ENCODE assay signal across 9 mouse cellular contexts in the genomic region with DNA sequence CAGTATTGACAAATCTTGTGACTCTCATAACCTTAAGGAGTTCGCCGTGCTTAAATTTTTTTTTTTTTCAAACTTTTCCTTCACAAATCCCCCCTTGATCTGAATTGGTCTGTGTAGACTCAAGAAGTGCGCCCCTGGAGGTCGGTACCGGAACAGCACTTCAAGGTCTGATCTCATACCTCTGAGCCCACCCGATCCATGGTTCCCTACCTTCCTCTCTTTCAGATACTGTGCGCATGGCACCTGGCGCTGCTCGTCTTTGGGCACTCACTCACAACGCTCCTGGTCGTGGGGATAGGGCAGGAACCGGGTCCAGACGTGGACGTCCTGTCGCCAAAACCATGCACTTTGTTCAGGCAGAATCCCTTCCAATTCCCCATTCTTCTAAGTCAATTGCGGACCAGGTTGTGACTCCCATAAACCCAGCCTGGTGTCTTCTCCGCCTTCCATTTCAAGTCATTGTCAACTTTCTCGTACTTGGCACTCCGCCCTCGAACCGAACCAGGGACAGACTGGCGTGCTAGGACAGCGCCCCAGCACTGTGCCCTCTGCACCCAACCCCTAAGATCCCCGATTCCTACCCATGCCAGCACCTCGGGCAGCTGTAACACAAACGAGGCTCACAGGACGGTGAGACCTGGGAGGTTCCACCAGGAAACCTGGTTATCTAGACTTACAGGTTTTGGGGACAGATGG. TPM values are rescaled to one million over a fixed set of nuclear protein-coding genes. Genes with fewer than 3 reads are reported as not detected.
A peak's percentile ranks its signal among the peaks of the same experiment; 100 is the strongest.
DNase-seq lines count a peak whose midpoint lies in the region.
"Had no signal": no experiment of that assay in that cellular context is flagged by ENCODE, and none has a peak within 500 bp of the region (broad histone marks: within the 10 kb centered on the region; RNA-seq: fewer than 3 reads in every experiment).

No protein-coding gene starts in this region.

- peaks cover 12% of the 10 kb centered on the region for H3K4me1 ChIP-seq in forebrain, embryonic 10.5 days
- peaks cover 19% of the 10 kb centered on the region for H3K4me1 ChIP-seq in megakaryocyte, embryonic 14.5 days

- peak overlapping the region; percentile 42 for H3K4me3 ChIP-seq in forebrain, embryonic 10.5 days
- H3K4me3 ChIP-seq in megakaryocyte, embryonic 14.5 days (replicated peaks), result peak overlapping the region; percentile 81
- H3K4me3 ChIP-seq: myocyte had no signal

- WGBS in forebrain, embryonic 10.5 days, result 3% methylated on average over 27 of the region's 27 CpGs

- H3K27ac ChIP-seq in forebrain, embryonic 10.5 days, result no peak overlapping the region

- DNase-seq in adrenal gland, adult 18-20 months (ENCODE audit: low spot score in 2 of 2), result peak; percentile 38 to 62
- no peak for DNase-seq in adrenal gland, adult 8-10 months
- DNase-seq in c-Kit-positive CD71-negative TER-119-negative erythroid progenitor cells, embryonic 14.5 days (ENCODE audit: low read depth), result peak; percentile 60
- DNase-seq in forebrain, embryonic 10.5 days (ENCODE audit: extremely low spot score, low spot score), result peak; percentile 67
- DNase-seq in heart, postnatal 14 days, result peak; percentile 60 to 76
- peak; percentile 70 to 75 for DNase-seq in layer of hippocampus, postnatal 10 days (ENCODE audit: low spot score in 2 of 2)
- peak; percentile 84 for DNase-seq in right cerebral cortex, postnatal 4 days

- intact Hi-C loops in heart, postnatal 14 days (cut with DNase I), result no loop called here

- H3K36me3 ChIP-seq in forebrain, embryonic 10.5 days (replicated peaks), result no peaks in the 10 kb centered on the region
- H3K36me3 ChIP-seq in megakaryocyte, embryonic 14.5 days (replicated peaks; ENCODE audit: low read length), result no peaks in the 10 kb centered on the region

- no peaks in the 10 kb centered on the region for H3K9me3 ChIP-seq in forebrain, embryonic 10.5 days
- no peaks in the 10 kb centered on the region for H3K9me3 ChIP-seq in megakaryocyte, embryonic 14.5 days

- peaks cover 66% of the 10 kb centered on the region for H3K27me3 ChIP-seq in forebrain, embryonic 10.5 days (ENCODE audit: poor library complexity, severe bottlenecking)
- peaks cover 90% of the 10 kb centered on the region for H3K27me3 ChIP-seq in megakaryocyte, embryonic 14.5 days (replicated peaks)

RNA-seq across cellular contexts. Expression of gene Duoxa1, which starts 0.7 kb away (rescaled TPM):
- total RNA-seq in adrenal gland, adult 18-20 months (2021), result not detected
- total RNA-seq in adrenal gland, adult 8-10 months (2022), result under 1 TPM; 0.20 to 0.52 (median 0.32) TPM
- polyA plus RNA-seq in forebrain, embryonic 10.5 days (2016; fragmentation: Nextera tagmentation; extraction: Ambion mirVana), result not detected in 2 replicates
- under 1 TPM; 0.19 to 0.56 TPM for total RNA-seq in heart, postnatal 14 days (2021)
- not detected for total RNA-seq in layer of hippocampus, postnatal 10 days (2021)
- polyA plus RNA-seq in megakaryocyte, embryonic 14.5 days (2012; ENCODE audit: insufficient read depth, low replicate concordance), result not detected in 2 replicates

RNA-seq across cellular contexts. Expression of gene Duox1, which starts 2.6 kb away (rescaled TPM):
- total RNA-seq in adrenal gland, adult 18-20 months (2021), result under 1 TPM in 1 of 2 experiments, not detected in 1; 0.07 TPM
- under 1 TPM in 2 of 4 experiments, not detected in 2; 0.06 to 0.13 TPM for total RNA-seq in adrenal gland, adult 8-10 months (2022)
- 0.05 TPM in 1 of 2 replicates, not detected in the other for polyA plus RNA-seq in forebrain, embryonic 10.5 days (2016; fragmentation: Nextera tagmentation; extraction: Ambion mirVana)
- under 1 TPM; 0.24 to 0.37 TPM for total RNA-seq in heart, postnatal 14 days (2021)
- under 1 TPM; 0.09 to 0.16 TPM for total RNA-seq in layer of hippocampus, postnatal 10 days (2021)
- not detected in 2 replicates for polyA plus RNA-seq in megakaryocyte, embryonic 14.5 days (2012; ENCODE audit: insufficient read depth, low replicate concordance)

RNA-seq across cellular contexts. Expression of gene Duoxa2, which starts 14.2 kb away (rescaled TPM):
- total RNA-seq in adrenal gland, adult 18-20 months (2021), result not detected
- total RNA-seq in adrenal gland, adult 8-10 months (2022), result not detected
- polyA plus RNA-seq in forebrain, embryonic 10.5 days (2016; fragmentation: Nextera tagmentation; extraction: Ambion mirVana), result not detected in 2 replicates
- total RNA-seq in heart, postnatal 14 days (2021), result under 1 TPM; 0.17 TPM
- under 1 TPM in 1 of 2 experiments, not detected in 1; 0.20 TPM for total RNA-seq in layer of hippocampus, postnatal 10 days (2021)
- not detected in 2 replicates for polyA plus RNA-seq in megakaryocyte, embryonic 14.5 days (2012; ENCODE audit: insufficient read depth, low replicate concordance)
- polyA plus RNA-seq: myocyte had no signal

RNA-seq across cellular contexts. Expression of gene Duox2, which starts 14.6 kb away (rescaled TPM):
- total RNA-seq in adrenal gland, adult 18-20 months (2021), result under 1 TPM in 1 of 2 experiments, not detected in 1; 0.13 TPM
- total RNA-seq in adrenal gland, adult 8-10 months (2022), result not detected
- polyA plus RNA-seq in forebrain, embryonic 10.5 days (2016; fragmentation: Nextera tagmentation; extraction: Ambion mirVana), result not detected in 2 replicates
- under 1 TPM; 0.41 to 0.57 TPM for total RNA-seq in heart, postnatal 14 days (2021)
- under 1 TPM; 0.05 to 0.11 TPM for total RNA-seq in layer of hippocampus, postnatal 10 days (2021)
- not detected in 2 replicates for polyA plus RNA-seq in megakaryocyte, embryonic 14.5 days (2012; ENCODE audit: insufficient read depth, low replicate concordance)

RNA-seq across cellular contexts. Expression of gene Shf, which starts 56.1 kb away (rescaled TPM):
- 10 to 100 TPM in 1 of 2 experiments, 1 to 10 TPM in 1; 6.4 to 10.4 TPM for total RNA-seq in adrenal gland, adult 18-20 months (2021)
- total RNA-seq in adrenal gland, adult 8-10 months (2022), result 10 to 100 TPM in 2 of 4 experiments, 1 to 10 TPM in 2; 8.1 to 18.5 (median 13.8) TPM
- 3.3 and 4.6 TPM in 2 replicates for polyA plus RNA-seq in forebrain, embryonic 10.5 days (2016; fragmentation: Nextera tagmentation; extraction: Ambion mirVana)
- total RNA-seq in heart, postnatal 14 days (2021), result 1 to 10 TPM; 4.9 to 6.2 TPM
- 10 to 100 TPM; 60.7 to 63.5 TPM for total RNA-seq in layer of hippocampus, postnatal 10 days (2021)
- polyA plus RNA-seq in megakaryocyte, embryonic 14.5 days (2012; ENCODE audit: insufficient read depth, low replicate concordance), result 16.9 and 40.0 TPM in 2 replicates
